Mouse (Mus musculus) limb, embryonic 11.5 days (tissue): ENCODE measurements at regions not wholly inside any gene's neighbourhood (a gene's known extent, or its start where the extent isn't known, plus 50 kb on each side); places are given as distances from the start of the nearest gene placed in this dataset.

Experiments
- ATAC-seq: fragments of 200-750 bp; cut with Nextera tagmentation; 2 replicates; pipeline ENCODE4 v1.8.0; 2017; ENCODE audit warnings: low read depth; ENCODE audit not compliant: insufficient number of reproducible peaks, low FRiP score, low TSS enrichment
- DNase-seq: peaks from one replicate; pipeline ENCODE4 v3.0.0-alpha.2; 2015; ENCODE audit warnings: low spot score
- H3K27ac ChIP-seq: fragments of 300-500 bp; sonication (generic); replicated peaks from 2 replicates; pipeline ENCODE4 v1.5.1; 2014; ENCODE audit warnings: low read depth, mild to moderate bottlenecking, low read length
- H3K27me3 ChIP-seq: fragments of 300-500 bp; sonication (generic); 2 replicates; pipeline ENCODE4 v1.6.1; 2014; ENCODE audit warnings: mild to moderate bottlenecking, low read length, mixed read lengths; ENCODE audit not compliant: control insufficient read depth, insufficient read depth
- H3K36me3 ChIP-seq: fragments of 300-500 bp; sonication (generic); 2 replicates; pipeline ENCODE4 v1.6.1; 2014; ENCODE audit warnings: mild to moderate bottlenecking, low read length, moderate library complexity, mixed read lengths; ENCODE audit not compliant: control insufficient read depth, insufficient read depth
- H3K4me1 ChIP-seq: fragments of 300-500 bp; sonication (generic); 2 replicates; pipeline ENCODE4 v1.6.1; 2014; ENCODE audit warnings: low read length, mixed read lengths; ENCODE audit not compliant: control insufficient read depth, insufficient read depth
- H3K4me2 ChIP-seq: fragments of 300-500 bp; sonication (generic); 2 replicates; pipeline ENCODE4 v1.6.1; 2014; ENCODE audit warnings: low read depth, mild to moderate bottlenecking, moderate library complexity; ENCODE audit not compliant: severe bottlenecking
- H3K4me3 ChIP-seq: fragments of 300-500 bp; sonication (generic); 2 replicates; pipeline ENCODE4 v1.5.1; 2014; ENCODE audit warnings: low read depth, low read length
- H3K9ac ChIP-seq: fragments of 300-500 bp; sonication (generic); 2 replicates; pipeline ENCODE4 v1.6.1; 2014; ENCODE audit warnings: mild to moderate bottlenecking, low read length
- H3K9me3 ChIP-seq: fragments of 300-500 bp; sonication (generic); 2 replicates; pipeline ENCODE4 v1.6.1; 2016; ENCODE audit warnings: low read length; ENCODE audit not compliant: control insufficient read depth
- WGBS: fragments of 180-500 bp; shearing (Covaris S2); extraction: QIAGEN DNeasy Blood & Tissue Kit; methylation state at CpG from one replicate; pipeline ENCODE4 v1.1.7; 2014; 5-methylcytosine and 5-hydroxymethylcytosine counted together

DNA sequence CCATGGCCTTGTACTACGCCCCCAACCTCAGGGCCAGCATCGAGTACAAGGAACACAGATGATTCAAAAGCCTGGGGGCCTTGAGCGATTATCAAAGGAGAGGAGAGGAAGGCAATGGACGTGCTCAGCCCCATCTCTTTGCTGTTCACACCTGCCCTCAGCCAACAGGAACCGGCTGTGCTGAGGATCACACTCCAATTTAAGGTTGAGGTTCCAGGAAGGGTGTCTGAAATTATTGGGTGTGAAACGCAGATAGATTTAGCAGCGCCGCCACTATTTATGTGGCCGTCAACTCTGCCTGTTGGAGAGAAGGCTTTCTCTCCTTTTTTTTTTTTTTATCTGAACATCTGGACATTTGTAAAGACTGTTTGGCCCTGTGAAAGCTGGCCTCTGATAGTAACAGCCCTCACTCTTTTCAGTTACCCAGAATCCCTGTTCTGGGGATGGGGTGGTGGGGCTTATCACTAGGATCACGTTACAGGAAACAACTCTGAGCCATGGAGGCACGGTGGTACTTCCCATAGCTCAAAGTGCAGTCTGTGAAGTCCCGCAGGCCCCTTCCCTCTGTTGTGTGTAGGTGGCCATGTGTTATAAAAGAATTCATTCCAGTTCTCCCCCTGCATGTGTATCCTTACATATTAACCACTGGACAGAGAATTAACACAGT is 256.7 kb downstream of the Hs3st3b1 start:
- Histone ChIP-seq H3K36me3 (no peaks in the 10 kb centered on the region), H3K27me3 (no peaks in the 10 kb centered on the region), H3K27ac (peak overlapping the region; percentile 62), H3K4me2 (no peak overlapping the region), H3K4me1 (peaks cover 21% of the 10 kb centered on the region), H3K9me3 (no peaks in the 10 kb centered on the region; the same call in 1 of the 2 replicates), H3K9ac (no peak overlapping the region), H3K4me3 (no peak overlapping the region)
- WGBS: 17% methylated on average over 12 of the region's 12 CpGs
- no peak for ATAC-seq
- DNase-seq: peak; percentile 55

DNA sequence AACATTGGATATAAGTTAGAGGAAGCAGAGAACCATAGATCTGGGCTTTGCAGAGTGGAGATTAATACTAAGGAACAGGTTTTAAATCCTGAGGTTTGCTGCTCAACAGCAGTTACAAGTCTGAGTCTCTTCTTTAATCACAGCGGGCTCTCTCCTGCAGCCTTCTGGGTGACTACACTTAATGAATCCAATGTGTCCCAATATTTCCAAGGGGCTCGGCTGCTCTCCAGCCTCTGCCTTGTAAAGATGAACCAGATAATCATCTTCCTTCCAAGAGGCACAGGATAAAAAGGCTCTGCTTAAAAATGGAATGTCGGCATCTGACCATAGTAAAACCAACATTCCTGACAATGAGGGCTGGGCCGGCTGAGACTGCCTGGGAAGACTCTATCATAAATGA is 251.6 kb downstream of the Hs3st3b1 start:
- DNase-seq: no peak
- 17% methylated on average over 4 of the region's 4 CpGs for WGBS
- H3K27ac ChIP-seq: no peak overlapping the region
- H3K4me3 ChIP-seq: no peak overlapping the region
- H3K36me3 ChIP-seq: no peaks in the 10 kb centered on the region
- H3K4me1 ChIP-seq: peaks cover 11% of the 10 kb centered on the region
- no peaks in the 10 kb centered on the region; the same call in 1 of the 2 replicates for H3K9me3 ChIP-seq
- no peak overlapping the region for H3K9ac ChIP-seq
- no peak overlapping the region for H3K4me2 ChIP-seq
- H3K27me3 ChIP-seq: no peaks in the 10 kb centered on the region
- ATAC-seq: no peak

DNA sequence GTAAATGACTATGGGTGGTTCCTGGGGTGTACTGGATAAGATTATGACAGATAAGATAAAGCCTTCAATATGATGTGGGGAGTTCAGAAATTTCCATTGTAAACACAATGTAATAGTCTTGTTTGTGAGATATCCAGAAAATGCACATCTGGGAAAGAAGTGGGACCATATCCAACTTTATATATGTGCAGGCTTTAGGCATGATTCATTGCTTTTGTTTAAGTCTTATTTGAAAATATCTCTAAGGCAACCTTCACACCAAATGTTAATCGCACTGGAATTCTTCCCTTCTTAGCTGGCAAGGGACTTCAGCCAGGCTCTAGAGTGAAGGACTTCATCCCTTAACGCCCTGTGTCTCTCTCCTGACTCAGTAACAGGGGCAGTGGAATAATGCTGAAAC is 250.3 kb downstream of the Hs3st3b1 start:
- ATAC-seq (no peak), DNase-seq (no peak)
- no peaks in the 10 kb centered on the region for H3K36me3 ChIP-seq
- no peak overlapping the region for H3K4me2 ChIP-seq
- no peak overlapping the region for H3K27ac ChIP-seq
- H3K9ac ChIP-seq: no peak overlapping the region
- no peak overlapping the region for H3K4me3 ChIP-seq
- peaks cover 2% of the 10 kb centered on the region; the same call in 1 of the 2 replicates for H3K4me1 ChIP-seq
- no peaks in the 10 kb centered on the region; the same call in 1 of the 2 replicates for H3K9me3 ChIP-seq
- no peaks in the 10 kb centered on the region for H3K27me3 ChIP-seq
- WGBS: 79% methylated on average over 2 of the region's 2 CpGs

DNA sequence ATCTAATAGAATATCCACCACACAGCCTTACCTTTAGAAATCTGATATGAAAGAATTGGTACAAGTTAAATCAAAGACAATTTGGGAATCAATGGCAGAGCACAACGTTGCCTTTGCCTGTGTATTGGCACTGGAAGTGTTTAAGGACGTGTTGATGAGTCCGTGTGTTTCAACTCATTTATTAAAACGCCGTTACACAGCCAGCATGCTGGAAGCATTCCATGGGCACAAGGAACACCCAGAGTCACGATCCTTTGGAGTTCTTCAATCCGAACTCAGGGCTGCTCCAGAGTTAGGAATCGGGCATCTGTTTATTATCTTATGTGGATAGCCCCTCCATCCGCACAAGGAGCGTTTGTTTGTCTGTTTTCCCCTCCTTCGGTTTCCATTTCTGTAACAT is 244.2 kb downstream of the Hs3st3b1 start:
- 73% methylated on average over 11 of the region's 11 CpGs for WGBS
- ATAC-seq: no peak
- DNase-seq: no peak
- H3K4me1 ChIP-seq: peaks cover 2% of the 10 kb centered on the region; the same call in 1 of the 2 replicates
- H3K4me3 ChIP-seq: no peak overlapping the region
- no peaks in the 10 kb centered on the region for H3K27me3 ChIP-seq
- no peak overlapping the region for H3K4me2 ChIP-seq
- H3K36me3 ChIP-seq: no peaks in the 10 kb centered on the region
- H3K9ac ChIP-seq: no peak overlapping the region
- no peak overlapping the region for H3K27ac ChIP-seq
- no peaks in the 10 kb centered on the region for H3K9me3 ChIP-seq

DNA sequence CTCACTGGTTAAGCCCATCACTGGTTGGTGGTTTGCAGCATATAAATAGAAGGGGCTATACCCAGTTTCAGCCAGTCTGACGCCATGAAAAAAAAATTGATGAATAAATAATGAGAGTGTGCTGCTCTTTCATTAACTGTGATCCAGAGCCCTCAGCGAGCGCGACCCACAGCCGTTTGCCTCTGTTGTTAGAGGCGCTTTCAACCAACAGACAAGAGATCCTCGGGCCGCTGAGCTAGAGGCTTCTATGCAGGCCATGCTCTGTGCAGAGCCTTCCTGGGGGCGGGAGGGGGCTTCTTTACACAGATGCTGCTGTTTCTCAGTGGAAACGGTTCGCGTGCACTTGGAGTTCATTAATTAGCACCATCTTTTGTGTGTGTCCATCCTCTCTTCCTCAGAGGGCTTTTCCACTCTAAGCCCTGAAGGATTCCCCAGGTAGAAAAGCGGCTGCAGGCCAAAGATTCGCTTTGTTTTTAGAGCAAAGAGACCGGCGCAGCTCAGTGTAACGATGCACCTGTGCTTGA is 243.6 kb downstream of the Hs3st3b1 start:
- no peak overlapping the region for H3K9ac ChIP-seq
- no peak for ATAC-seq

DNA sequence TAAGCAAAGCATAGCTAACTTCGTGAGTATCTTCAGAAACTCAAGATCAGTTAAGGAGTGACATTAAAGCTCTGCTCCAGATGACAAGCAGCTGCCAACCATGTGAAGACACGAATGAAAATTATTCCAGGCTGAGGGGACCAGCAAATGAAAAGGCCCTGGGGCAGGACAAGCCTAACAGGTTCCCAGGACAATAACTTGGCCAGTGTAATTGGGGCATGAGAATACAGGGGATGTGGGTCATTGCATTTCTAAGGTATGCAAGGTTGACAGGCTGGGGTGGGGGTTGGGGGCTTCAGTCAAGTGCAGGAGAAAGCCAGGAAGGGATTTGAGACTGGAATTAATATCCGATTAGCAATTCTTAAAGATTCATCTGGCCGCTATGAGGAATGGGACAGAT is 242.6 kb downstream of the Hs3st3b1 start:
- no peaks in the 10 kb centered on the region for H3K36me3 ChIP-seq
- H3K4me1 ChIP-seq: no peaks in the 10 kb centered on the region
- H3K9ac ChIP-seq: no peak overlapping the region
- no peak overlapping the region for H3K4me2 ChIP-seq
- no peak overlapping the region for H3K27ac ChIP-seq
- ATAC-seq (no peak), DNase-seq (no peak)
- H3K27me3 ChIP-seq: no peaks in the 10 kb centered on the region
- H3K9me3 ChIP-seq: no peaks in the 10 kb centered on the region
- H3K4me3 ChIP-seq: no peak overlapping the region
- WGBS: 75% methylated on average over 4 of the region's 4 CpGs

More for the DNA sequence above, 243.6 kb downstream of the Hs3st3b1 start:
- H3K4me3 ChIP-seq: no peak overlapping the region
- no peaks in the 10 kb centered on the region for H3K9me3 ChIP-seq
- DNase-seq: no peak
- no peaks in the 10 kb centered on the region for H3K27me3 ChIP-seq
- H3K27ac ChIP-seq: no peak overlapping the region
- 87% methylated on average over 17 of the region's 17 CpGs for WGBS
- no peak overlapping the region for H3K4me2 ChIP-seq
- H3K4me1 ChIP-seq: peaks cover 2% of the 10 kb centered on the region; the same call in 1 of the 2 replicates
- no peaks in the 10 kb centered on the region for H3K36me3 ChIP-seq

DNA sequence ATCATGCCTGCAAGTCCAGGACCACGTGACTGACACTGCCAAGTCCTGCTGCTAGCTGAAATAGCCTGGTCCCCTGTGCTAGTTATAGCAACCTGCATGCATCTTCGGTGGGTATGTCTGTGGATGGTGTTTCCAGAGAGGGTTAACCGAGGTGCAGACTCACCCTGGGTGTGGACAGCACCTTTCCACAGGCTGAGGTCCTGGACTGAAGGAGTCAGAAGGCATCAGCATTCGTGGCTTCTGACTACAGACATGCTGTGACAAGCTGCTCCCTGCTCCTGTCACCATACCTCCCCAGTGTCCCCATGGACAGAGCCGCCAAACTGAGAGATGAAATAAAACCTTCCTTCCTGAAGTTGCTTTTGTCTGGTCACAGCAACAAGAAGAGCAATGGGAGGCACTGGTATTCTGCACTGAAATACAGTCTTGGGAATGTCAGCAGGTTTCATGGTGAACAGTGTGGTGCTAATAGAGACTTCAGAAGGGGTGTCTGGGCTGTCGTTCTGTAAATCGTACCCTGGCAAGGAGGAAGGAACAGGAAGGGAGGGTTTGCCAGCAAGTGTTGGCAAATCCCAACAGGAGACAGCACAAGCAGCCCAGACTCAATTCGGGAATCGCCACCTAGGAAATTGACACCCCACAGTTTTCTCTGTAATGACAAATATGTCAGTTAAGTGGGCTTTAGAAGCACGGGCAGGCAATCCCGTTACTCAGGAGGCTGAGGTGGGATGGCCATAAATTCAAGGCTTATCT is 237.7 kb downstream of the Hs3st3b1 start:
- Histone ChIP-seq H3K36me3 (no peaks in the 10 kb centered on the region), H3K27ac (no peak overlapping the region), H3K9ac (no peak overlapping the region), H3K4me2 (no peak overlapping the region), H3K27me3 (no peaks in the 10 kb centered on the region), H3K4me1 (no peaks in the 10 kb centered on the region), H3K9me3 (no peaks in the 10 kb centered on the region), H3K4me3 (no peak overlapping the region)
- no peak for ATAC-seq
- no peak for DNase-seq
- WGBS: 49% methylated on average over 11 of the region's 11 CpGs

DNA sequence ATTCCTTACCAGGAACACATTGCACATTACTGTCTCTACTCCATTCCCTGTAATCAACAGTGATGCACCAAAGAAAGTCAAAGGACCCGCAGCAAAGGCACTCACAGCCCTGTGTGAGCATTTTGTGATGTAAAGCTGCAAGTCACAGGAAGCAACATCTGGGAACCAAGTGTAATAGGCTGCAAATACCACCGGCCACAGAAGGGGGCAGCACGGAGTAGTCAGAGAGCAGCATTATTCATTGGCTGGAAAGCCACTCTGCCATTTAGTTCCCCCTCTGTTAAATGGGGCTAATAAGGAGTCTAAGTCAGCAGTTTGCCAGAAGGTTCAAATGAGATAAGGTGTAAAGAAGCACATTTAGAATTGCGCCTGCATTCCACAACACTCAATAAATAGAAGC is 231.0 kb downstream of the Hs3st3b1 start:
- H3K4me2 ChIP-seq: no peak overlapping the region
- 0 out of 2 replicates have a peak, but pooled peaks cover 4% of the 10 kb centered on the region for H3K4me1 ChIP-seq
- H3K9me3 ChIP-seq: no peaks in the 10 kb centered on the region
- H3K36me3 ChIP-seq: no peaks in the 10 kb centered on the region
- no peak for ATAC-seq
- H3K9ac ChIP-seq: no peak overlapping the region
- no peaks in the 10 kb centered on the region for H3K27me3 ChIP-seq
- peak; percentile 79 for DNase-seq
- no peak overlapping the region for H3K27ac ChIP-seq
- 36% methylated on average over 4 of the region's 4 CpGs for WGBS
- H3K4me3 ChIP-seq: no peak overlapping the region
